Mouse (Mus musculus) kidney, embryonic 15.5 days (tissue): Measurements from ENCODE around the gene Plekhb2. TPM values are rescaled to one million over a fixed set of nuclear protein-coding genes. Genes with fewer than 3 reads are reported as not detected.

Experiments used
- ATAC-seq: fragments of 200-750 bp; cut with Nextera tagmentation; replicated peaks from 2 replicates; pipeline ENCODE4 v1.8.0; 2017; ENCODE audit warnings: moderate TSS enrichment; ENCODE audit not compliant: low FRiP score
- H3K27ac ChIP-seq: fragments of 300-500 bp; sonication (generic); 2 replicates; pipeline ENCODE4 v1.5.1; 2015; ENCODE audit warnings: mild to moderate bottlenecking, inconsistent platforms
- H3K27me3 ChIP-seq: fragments of 300-500 bp; sonication (generic); 2 replicates; pipeline ENCODE4 v1.6.1; 2015; ENCODE audit warnings: inconsistent platforms
- H3K36me3 ChIP-seq: fragments of 300-500 bp; sonication (generic); 2 replicates; pipeline ENCODE4 v1.6.1; 2015; ENCODE audit warnings: inconsistent platforms
- H3K4me1 ChIP-seq: fragments of 300-500 bp; sonication (generic); 2 replicates; pipeline ENCODE4 v1.6.1; 2015; ENCODE audit warnings: inconsistent platforms
- H3K4me2 ChIP-seq: fragments of 300-500 bp; sonication (generic); 2 replicates; pipeline ENCODE4 v1.6.1; 2015; ENCODE audit warnings: moderate library complexity, mild to moderate bottlenecking, inconsistent platforms
- H3K4me3 ChIP-seq: fragments of 300-500 bp; sonication (generic); replicated peaks from 2 replicates; pipeline ENCODE4 v1.5.1; 2015; ENCODE audit warnings: mild to moderate bottlenecking, inconsistent platforms
- H3K9ac ChIP-seq: fragments of 300-500 bp; sonication (generic); 2 replicates; pipeline ENCODE4 v1.6.1; 2015; ENCODE audit warnings: mild to moderate bottlenecking, inconsistent platforms
- H3K9me3 ChIP-seq: fragments of 300-500 bp; sonication (generic); replicated peaks from 2 replicates; pipeline ENCODE4 v1.6.1; 2016; ENCODE audit warnings: inconsistent platforms
- WGBS: fragments of 180-500 bp; shearing (Covaris S2); methylation state at CpG from one replicate; pipeline ENCODE4 v1.1.7; 2015; ENCODE audit warnings: mixed read lengths; 5-methylcytosine and 5-hydroxymethylcytosine counted together
- polyA plus RNA-seq: library from polyadenylated mRNA; unstranded; fragments of >200 nt; fragmentation: Nextera tagmentation; extraction: Ambion mirVana; gene quantifications from 2 replicates; pipeline ENCODE4 v1.2.1, GENCODE M21; 2015

The Plekhb2 gene
- polyA plus RNA-seq, 1 experiment from 2014 or later: 34.2 TPM

GRCm38 (mm10) chr1:34871170-34871569 lies 21.4 kb downstream of the Plekhb2 start:
- no peaks in the 10 kb centered on the region for H3K27me3 ChIP-seq
- H3K9me3 ChIP-seq: no peaks in the 10 kb centered on the region
- peaks cover 42% of the 10 kb centered on the region for H3K36me3 ChIP-seq
- H3K4me2 ChIP-seq: no peak overlapping the region
- no peak overlapping the region for H3K9ac ChIP-seq
- H3K4me1 ChIP-seq: no peaks in the 10 kb centered on the region
- WGBS: 94% methylated on average over 9 of the region's 9 CpGs
- no peak overlapping the region for H3K27ac ChIP-seq
- no peak overlapping the region for H3K4me3 ChIP-seq
- ATAC-seq: no peak

GRCm38 (mm10) chr1:34873551-34873950 lies 23.8 kb downstream of the Plekhb2 start:
- H3K9ac ChIP-seq: no peak overlapping the region
- no peak overlapping the region for H3K4me2 ChIP-seq
- ATAC-seq: no peak
- H3K9me3 ChIP-seq: no peaks in the 10 kb centered on the region
- peaks cover 39% of the 10 kb centered on the region for H3K36me3 ChIP-seq
- WGBS: 87% methylated on average over 5 of the region's 5 CpGs
- no peak overlapping the region for H3K4me3 ChIP-seq
- H3K4me1 ChIP-seq: no peaks in the 10 kb centered on the region
- H3K27me3 ChIP-seq: no peaks in the 10 kb centered on the region
- no peak overlapping the region for H3K27ac ChIP-seq

- no peak overlapping the region for H3K4me2 ChIP-seq
- WGBS: 82% methylated on average over 6 of the region's 6 CpGs
- H3K9me3 ChIP-seq: 0 out of 2 replicates have a peak, but pooled peaks cover 4% of the 10 kb centered on the region
- no peaks in the 10 kb centered on the region for H3K27me3 ChIP-seq
- H3K9ac ChIP-seq: no peak overlapping the region
- H3K36me3 ChIP-seq: peaks cover 8% of the 10 kb centered on the region; the same call in 1 of the 2 replicates
- no peaks in the 10 kb centered on the region for H3K4me1 ChIP-seq
- no peak overlapping the region for H3K27ac ChIP-seq
- no peak for ATAC-seq
- no peak overlapping the region for H3K4me3 ChIP-seq
These were observed 29.8 kb downstream of the Plekhb2 start for GRCm38 (mm10) chr1:34879611-34880010.

- no peak overlapping the region for H3K27ac ChIP-seq
- H3K27me3 ChIP-seq: no peaks in the 10 kb centered on the region
- 0 out of 2 replicates have a peak, but pooled peaks cover 4% of the 10 kb centered on the region for H3K9me3 ChIP-seq
- H3K9ac ChIP-seq: no peak overlapping the region
- no peak overlapping the region for H3K4me3 ChIP-seq
- no peaks in the 10 kb centered on the region for H3K4me1 ChIP-seq
- H3K4me2 ChIP-seq: no peak overlapping the region
- no peak for ATAC-seq
- H3K36me3 ChIP-seq: no peaks in the 10 kb centered on the region
These were observed 34.0 kb downstream of the Plekhb2 start for GRCm38 (mm10) chr1:34883776-34884175.

- 55% methylated on average over 14 of the region's 14 CpGs for WGBS
- Histone ChIP-seq H3K27ac (no peak overlapping the region), H3K4me2 (no peak overlapping the region), H3K4me3 (no peak overlapping the region), H3K9me3 (no peaks in the 10 kb centered on the region), H3K9ac (no peak overlapping the region), H3K4me1 (no peaks in the 10 kb centered on the region), H3K27me3 (no peaks in the 10 kb centered on the region), H3K36me3 (no peaks in the 10 kb centered on the region)
- ATAC-seq: peak; percentile 58; the same call in 1 of the 2 replicates
These were observed 41.9 kb downstream of the Plekhb2 start for GRCm38 (mm10) chr1:34891559-34892289.

- Histone ChIP-seq H3K9ac (no peak overlapping the region), H3K4me3 (no peak overlapping the region), H3K36me3 (no peaks in the 10 kb centered on the region), H3K27ac (no peak overlapping the region), H3K4me1 (no peaks in the 10 kb centered on the region), H3K9me3 (no peaks in the 10 kb centered on the region), H3K4me2 (no peak overlapping the region), H3K27me3 (no peaks in the 10 kb centered on the region)
- ATAC-seq: no peak
- WGBS: 76% methylated on average over 3 of the region's 3 CpGs
These were observed 42.7 kb downstream of the Plekhb2 start for GRCm38 (mm10) chr1:34892466-34892865.

- no peak overlapping the region for H3K4me3 ChIP-seq
- H3K4me1 ChIP-seq: no peaks in the 10 kb centered on the region
- H3K9me3 ChIP-seq: no peaks in the 10 kb centered on the region
- no peak overlapping the region for H3K4me2 ChIP-seq
- H3K36me3 ChIP-seq: no peaks in the 10 kb centered on the region
- no peaks in the 10 kb centered on the region for H3K27me3 ChIP-seq
- H3K27ac ChIP-seq: no peak overlapping the region
- 80% methylated on average over 4 of the region's 4 CpGs for WGBS
- no peak for ATAC-seq
- no peak overlapping the region for H3K9ac ChIP-seq
These were observed 43.6 kb downstream of the Plekhb2 start for GRCm38 (mm10) chr1:34893331-34893730.

GRCm38 (mm10) chr1:34893831-34894230 lies 44.1 kb downstream of the Plekhb2 start:
- H3K4me1 ChIP-seq: no peaks in the 10 kb centered on the region
- no peak overlapping the region for H3K27ac ChIP-seq
- H3K36me3 ChIP-seq: no peaks in the 10 kb centered on the region
- WGBS: 62% methylated on average over 6 of the region's 6 CpGs
- no peaks in the 10 kb centered on the region for H3K9me3 ChIP-seq
- H3K9ac ChIP-seq: no peak overlapping the region
- H3K4me3 ChIP-seq: no peak overlapping the region
- H3K4me2 ChIP-seq: no peak overlapping the region
- no peaks in the 10 kb centered on the region for H3K27me3 ChIP-seq
- no peak for ATAC-seq

- no peak for ATAC-seq
- Histone ChIP-seq H3K4me2 (no peak overlapping the region), H3K27me3 (no peaks in the 10 kb centered on the region), H3K27ac (no peak overlapping the region), H3K9ac (no peak overlapping the region), H3K9me3 (no peaks in the 10 kb centered on the region), H3K4me3 (no peak overlapping the region), H3K36me3 (no peaks in the 10 kb centered on the region), H3K4me1 (no peaks in the 10 kb centered on the region)
- 85% methylated on average over 5 of the region's 5 CpGs for WGBS
These were observed 46.3 kb downstream of the Plekhb2 start for GRCm38 (mm10) chr1:34896102-34896501.

- no peak overlapping the region for H3K4me2 ChIP-seq
- H3K9ac ChIP-seq: no peak overlapping the region
- H3K27me3 ChIP-seq: no peaks in the 10 kb centered on the region
- no peaks in the 10 kb centered on the region for H3K9me3 ChIP-seq
- H3K27ac ChIP-seq: no peak overlapping the region
- H3K36me3 ChIP-seq: no peaks in the 10 kb centered on the region
- ATAC-seq: no peak
- WGBS: 48% methylated on average over 4 of the region's 4 CpGs
- H3K4me1 ChIP-seq: no peaks in the 10 kb centered on the region
- H3K4me3 ChIP-seq: no peak overlapping the region
These were observed 47.1 kb downstream of the Plekhb2 start for GRCm38 (mm10) chr1:34896898-34897297.

- Histone ChIP-seq H3K27me3 (no peaks in the 10 kb centered on the region), H3K4me1 (no peaks in the 10 kb centered on the region), H3K27ac (no peak overlapping the region), H3K9ac (no peak overlapping the region), H3K36me3 (no peaks in the 10 kb centered on the region), H3K4me3 (no peak overlapping the region), H3K9me3 (peaks cover 17% of the 10 kb centered on the region), H3K4me2 (no peak overlapping the region)
- 92% methylated on average over 15 of the region's 15 CpGs for WGBS
- ATAC-seq: no peak
These were observed 78.9 kb downstream of the Plekhb2 start for GRCm38 (mm10) chr1:34928656-34929055.
